Mouse (Mus musculus) embryo, embryonic 9.5 days (tissue): ENCODE measurements at regions not wholly inside any gene's neighbourhood (a gene's known extent, or its start where the extent isn't known, plus 50 kb on each side); places are given as distances from the start of the nearest gene placed in this dataset.

Source experiments
- DNase-seq: peaks from one replicate; pipeline ENCODE4 v3.0.0-alpha.2; 2017; ENCODE audit errors: extremely low spot score

DNA sequence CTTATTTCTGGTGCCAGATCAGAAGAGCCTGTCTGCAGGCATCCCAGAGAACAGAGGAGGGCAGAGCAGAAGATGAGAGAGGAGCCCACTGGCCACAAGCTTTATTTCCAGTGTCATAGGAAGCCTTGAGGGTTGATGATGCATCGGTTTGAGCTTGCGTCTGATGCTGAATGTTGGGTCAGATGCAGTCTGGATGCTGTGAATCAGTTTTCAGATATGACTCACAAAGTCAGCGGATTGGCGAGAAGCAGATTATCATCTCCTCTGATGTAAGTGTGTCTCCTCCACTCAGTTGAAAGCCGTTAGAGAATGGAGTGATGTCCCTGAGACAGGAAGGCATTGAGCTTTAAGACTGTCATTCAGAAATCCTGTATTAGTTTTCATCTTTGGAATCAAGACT is 197.3 kb upstream of the Gm6793 start:
- no peak for DNase-seq

DNA sequence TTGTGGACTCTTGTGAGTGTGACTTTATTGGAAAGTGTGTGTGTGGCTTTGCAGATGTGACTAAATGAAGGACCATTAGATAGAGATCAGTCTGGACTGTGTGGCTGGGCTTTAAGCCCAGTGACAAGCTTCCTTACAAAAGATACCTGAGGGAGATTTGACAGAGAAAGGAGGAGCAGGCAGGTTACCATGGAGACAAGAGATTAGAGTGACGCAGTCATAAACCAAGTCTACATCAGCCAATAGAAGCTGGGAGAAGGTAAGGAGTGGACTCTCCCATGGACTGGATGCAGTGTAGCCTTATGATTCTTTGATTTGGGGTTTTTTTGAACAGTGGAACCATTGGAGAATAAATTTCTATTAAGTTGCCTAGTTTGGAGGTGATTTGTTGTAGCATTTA is 181.6 kb upstream of the Gm6793 start:
- DNase-seq, result no peak

DNA sequence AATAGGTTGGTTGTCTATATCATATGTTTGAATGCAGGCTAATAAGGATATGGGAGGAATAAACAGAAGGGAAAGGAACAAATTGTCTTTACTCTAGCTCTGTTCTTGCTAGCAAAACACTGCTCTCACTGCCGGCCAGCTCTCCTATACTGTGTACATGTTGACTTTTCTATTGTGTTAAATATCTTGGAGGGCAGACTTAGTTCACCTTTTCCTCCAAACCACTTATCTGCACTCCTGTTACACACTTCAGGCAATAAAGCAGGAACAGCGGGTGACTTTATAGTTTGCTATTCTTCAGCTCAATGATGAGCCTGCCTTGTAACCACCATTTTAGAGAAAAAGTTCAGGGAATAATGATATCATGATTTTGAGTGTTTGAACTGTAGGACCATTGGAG is 181.0 kb upstream of the Gm6793 start:
- no peak for DNase-seq

DNA sequence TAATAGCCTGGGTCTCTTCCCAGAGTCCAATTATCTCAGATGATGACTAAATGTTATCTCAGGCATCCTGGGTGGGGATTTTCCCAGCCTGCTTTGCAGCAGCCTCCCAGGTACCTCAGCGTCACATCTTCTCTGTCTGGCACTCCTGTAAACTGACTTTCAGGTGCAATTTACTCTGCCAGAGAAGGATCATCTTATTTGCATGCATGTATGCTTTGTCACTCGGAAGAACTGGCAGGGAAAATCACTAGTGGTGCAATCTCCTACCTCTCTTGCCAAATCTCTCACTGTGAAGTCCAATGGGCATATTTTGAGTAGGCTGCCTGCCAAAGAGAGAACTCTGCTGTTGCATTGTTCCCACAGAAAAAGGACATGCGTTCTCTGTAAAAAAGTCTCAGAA is 177.0 kb upstream of the Gm6793 start:
- DNase-seq, result no peak

DNA sequence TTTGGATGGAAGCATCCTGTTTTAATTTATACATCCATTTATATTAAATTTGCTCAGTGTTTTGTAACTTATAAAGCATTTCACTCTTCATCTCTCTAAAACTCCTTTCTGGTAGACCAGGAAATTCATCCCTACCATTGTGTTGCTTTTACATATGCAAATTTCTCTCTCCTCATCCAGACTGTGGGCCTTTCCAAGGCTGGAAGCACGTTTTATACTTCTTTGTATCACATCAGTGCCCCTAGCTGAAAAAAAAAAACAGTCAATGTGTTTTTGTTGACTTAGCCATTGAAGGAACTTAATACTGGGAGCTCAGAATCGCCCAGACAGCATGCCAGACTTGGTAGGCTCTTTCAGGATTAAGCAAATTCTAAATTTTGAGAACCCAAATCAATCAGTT is 174.9 kb upstream of the Gm6793 start:
- no peak for DNase-seq

DNA sequence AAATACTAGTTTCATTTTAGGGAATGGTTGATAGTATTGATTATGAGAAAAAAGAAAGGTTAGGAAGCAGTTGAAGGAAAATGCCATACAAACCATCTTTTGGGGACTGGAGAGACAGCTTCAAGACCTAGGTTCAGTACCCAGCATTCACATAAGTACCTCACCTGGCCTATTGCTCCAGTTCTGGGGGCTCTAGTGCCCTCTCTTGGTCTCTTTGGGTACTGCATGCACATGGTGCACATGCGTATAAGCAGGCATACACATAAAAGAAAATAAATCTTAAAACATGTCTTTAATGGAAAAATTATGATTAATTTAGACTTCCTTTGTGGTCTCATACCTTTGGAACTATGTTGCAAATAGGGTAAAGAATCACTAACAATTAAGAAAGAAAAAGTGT is 155.3 kb upstream of the Gm6793 start:
- DNase-seq, result no peak

DNA sequence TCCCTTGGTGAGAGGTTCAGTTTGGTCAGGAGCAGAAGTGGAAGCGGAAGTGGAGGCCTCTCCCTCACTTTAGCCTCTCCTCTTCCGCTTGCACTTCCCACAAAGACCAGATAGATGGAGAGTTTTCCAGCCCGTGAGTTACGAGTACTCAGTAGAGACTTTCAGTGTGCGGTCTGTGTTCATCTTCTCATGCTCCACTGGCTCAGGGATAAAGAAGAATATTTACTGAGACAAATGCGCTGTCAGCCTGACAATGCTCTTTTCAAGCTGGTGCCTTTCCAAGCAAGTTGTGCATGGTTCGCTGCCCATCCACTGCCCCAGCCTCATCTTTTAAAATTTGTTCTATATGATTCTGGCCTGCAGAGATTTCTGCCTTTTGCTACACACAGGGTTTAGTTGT is 141.8 kb upstream of the Gm6793 start:
- DNase-seq, result peak; percentile 35

DNA sequence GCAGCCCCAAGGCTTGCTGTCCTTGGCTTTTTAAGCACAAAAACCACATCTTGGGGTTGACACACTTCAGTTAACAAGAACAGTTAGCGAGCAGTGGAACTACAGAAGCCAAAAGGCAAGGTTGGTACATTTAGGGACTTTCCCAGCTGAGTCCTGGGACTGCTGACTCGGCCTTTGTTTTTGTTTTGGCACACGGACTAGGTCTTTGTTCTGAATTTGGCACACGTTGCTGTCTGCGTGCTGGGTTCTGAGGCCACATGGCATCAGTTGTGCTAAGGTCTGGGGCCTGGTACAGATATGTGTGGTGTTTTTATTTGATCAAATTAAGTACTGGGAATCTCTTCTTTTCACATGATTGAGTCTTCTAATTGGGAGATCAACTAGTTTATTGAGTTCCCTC is 124.1 kb upstream of the Gm6793 start:
- DNase-seq, result no peak

DNA sequence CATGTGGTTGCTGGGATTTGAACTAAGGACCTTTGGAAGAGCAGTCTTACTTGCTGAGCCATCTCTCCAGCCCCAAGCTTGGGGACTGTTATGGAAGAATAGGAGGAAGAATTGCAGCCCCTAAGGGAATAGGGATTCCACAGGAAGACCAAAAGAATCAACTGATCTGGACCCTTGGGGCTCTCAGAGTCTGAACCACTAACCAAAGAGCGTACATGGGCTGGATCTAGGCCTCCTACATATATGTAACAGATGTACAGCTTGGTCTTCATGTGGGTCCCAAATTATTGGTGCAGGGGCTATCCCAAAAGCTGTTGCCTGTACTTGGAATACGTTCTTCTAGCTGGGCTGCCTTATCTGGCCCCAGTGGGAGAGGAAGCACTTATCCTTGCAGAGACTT is 115.4 kb upstream of the Gm6793 start:
- no peak for DNase-seq

DNA sequence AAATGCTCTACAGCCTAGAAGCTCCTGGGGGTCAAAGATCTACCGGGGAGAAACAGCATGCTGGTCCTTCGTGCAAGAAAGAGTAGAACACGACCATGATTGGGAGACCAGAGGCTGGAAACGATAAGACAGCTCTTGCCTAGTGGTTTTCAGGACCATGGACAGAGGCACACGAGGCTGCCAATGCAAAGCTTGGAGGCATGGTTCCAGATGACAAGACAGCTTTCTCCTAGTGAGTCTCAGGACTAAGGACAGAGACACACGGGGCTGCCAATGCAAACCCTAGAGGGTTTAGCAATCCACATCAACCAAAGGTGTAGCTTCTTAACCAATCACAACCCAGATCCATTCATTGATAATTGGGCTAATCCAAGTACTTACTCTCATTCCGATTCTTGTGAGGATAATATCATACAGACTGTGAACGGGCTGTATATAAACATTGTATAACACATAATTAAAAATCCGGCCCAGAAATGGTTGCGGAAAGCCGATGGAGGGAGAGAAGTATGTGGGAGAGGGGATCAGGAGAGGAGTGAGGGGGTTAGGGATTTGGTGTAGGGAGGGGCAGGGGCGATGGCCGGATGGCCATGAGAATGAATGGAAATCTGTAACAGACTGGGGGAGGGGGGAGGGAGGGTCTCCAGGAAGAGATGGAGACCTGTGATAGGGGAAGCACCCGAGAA is 114.1 kb upstream of the Gm6793 start:
- DNase-seq, result peak; percentile 81

DNA sequence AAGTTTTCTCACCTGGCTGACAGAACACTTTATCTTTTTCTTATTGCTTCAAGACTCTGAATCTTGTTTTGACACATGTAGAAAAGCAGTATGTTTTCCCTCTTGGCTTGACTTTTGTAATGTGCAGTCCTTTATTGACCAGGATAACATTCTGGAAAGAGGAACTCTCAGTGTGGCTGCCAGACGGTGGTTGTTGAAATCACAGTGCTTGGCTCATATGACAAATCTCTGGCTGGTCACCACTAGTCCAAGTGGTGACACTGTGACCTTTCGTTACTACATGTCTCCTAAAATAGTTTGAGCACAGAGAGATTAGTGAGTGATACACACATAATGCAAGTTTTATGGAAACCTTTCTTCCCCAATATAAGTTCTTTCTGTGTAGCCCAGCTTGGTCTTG is 97.1 kb upstream of the Gm6793 start:
- DNase-seq, result no peak

DNA sequence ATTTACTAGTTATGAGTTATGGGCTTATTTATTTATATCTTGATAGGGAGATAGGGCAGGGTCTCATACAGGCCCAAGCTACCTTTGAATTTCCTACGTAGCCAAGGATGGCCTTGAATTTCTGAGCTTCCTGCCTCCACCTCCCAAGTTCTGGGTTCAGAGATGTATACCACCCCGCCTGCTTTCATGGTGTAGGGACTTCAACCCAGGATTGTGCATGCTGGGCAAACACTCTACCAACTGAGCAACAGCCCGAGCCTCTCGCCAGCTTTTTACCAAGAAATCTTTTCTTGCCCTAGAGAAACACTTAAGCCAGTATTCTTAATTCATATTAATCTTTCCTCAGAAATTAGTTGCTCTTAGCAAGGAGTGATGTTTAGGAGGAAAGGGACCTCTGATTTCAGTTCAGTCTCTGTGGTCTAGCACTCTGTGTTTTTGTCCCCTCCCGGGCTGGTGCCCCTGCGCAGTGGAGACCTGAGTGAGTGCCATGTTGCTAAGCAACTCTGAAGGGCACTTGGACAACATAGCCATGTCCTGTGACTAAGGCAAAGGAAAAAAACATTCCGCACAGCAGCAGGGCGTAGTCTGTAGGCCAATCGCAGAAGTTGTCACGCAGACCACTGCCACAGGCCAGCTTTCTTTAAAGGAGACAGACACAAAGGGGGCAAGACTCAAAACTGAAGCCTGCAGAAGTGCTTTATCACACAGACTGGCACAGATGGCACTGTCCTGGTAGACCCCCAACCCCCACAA is 83.2 kb upstream of the Gm6793 start:
- no peak for DNase-seq

DNA sequence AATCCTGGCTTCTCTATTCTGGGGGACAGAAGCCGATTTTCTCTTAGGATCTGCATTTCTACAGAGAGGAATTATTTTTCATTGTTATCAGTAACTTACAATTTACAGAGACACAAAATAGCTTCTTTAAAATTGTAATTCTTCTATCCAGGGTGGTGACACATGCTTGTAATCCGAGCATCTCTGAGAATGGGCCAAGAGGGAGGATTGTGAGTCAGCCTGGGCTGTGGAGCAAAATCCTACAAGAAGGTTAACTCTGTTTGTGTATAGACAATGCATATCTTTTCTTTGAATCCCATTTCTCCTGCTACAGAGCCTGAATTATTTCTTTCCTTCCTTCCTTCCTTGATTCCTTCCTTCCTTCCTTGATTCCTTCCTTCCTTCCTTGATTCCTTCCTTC is 80.0 kb upstream of the Gm6793 start:
- no peak for DNase-seq

DNA sequence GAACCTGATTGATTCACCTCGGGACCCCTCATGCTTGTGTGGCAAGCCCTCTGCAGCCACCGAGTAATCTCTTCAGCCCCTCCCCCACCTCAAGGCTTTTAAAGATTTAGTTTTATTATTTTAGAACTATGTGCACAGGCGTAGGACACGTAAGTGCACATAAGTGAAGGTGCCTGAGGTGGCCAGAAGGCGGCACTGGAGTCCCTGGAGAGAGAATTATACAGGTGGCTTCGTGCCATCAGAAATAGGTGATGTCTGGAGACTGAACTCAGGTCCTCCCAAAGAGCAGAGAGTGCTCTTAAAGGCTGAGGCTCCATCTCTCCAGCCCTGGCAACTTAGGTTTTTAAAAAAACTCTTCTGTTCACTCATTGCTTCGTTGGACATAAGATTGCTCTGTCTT is 78.7 kb upstream of the Gm6793 start:
- no peak for DNase-seq

DNA sequence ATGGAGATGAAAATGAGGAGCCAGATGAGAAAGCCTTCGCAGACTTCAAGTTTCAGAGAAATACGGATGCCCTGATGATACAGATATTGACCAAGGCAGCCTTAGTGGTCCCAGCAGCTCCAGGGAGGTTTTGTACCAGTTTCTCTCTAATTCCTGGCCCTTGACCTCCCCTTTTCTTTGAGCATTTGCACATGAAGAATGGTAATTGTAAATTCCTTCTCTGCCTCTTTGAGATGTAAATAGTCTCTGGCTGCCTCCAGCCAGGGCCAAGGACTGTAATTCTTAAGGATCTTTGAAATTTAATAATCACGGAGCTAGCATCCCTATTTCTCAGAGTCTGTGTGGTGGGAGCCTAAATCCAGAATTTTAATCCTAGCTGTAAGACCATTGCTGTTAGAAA is 78.0 kb upstream of the Gm6793 start:
- no peak for DNase-seq

DNA sequence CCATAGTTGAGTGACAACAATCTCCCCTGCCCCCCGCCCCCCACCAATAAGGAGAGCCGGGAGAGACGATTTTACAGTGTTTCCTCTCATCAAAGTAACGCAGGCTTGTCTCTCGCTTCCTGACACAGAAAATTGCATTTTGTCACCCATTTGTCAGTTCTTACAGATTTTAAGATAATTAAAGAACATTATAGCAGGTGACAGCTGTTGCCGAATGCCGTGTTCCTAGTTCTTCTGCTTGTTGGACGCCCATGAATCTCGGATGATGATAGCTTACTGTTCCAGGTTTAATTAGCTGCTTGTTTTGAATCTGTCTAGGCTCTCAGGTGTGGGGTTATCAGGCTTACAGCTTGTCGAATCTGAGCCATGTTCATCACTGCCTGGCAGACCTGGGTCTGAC is 63.8 kb upstream of the Gm6793 start:
- no peak for DNase-seq

DNA sequence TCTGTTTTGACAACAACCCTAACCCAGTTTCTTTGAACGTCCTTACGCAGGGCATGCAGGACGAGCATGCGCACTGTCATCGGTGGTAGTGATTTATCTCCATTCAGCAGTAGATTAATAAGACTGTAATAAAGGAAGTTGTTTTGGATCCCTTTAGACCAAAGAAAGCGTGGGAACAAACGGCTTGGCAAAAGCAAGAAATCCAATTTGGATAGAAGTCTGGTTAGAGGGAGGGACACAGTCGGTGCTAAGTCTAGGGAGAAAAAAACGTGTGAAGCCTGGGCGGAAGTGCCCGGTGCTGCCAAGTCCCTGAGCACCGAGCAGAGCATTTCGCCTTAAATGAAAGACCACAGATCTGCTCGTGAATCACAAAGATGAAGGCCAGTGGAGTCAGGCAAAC is 57.4 kb upstream of the Gm6793 start:
- DNase-seq, result no peak

DNA sequence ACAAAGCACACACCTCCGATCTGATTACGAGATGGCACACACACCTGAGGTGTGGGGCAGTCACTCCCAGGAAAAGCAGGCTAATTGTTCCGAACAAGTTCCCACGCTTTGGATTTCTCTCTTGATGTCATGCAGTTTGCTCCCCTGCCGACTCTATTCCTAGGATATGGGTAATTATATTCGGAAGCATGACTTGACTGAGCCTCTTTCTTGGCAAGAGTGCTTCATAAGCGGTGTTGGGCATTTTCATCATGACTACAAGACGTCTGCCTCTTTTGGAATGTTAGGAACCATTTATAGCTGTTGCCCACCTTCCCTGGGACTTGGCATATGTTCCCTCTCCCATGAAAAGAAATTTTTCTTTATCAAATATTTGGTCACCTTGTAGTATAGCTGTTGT is 55.4 kb upstream of the Gm6793 start:
- no peak for DNase-seq
